Mouse (Mus musculus): ENCODE measurements at regions not wholly inside any gene's neighbourhood (a gene's known extent, or its start where the extent isn't known, plus 50 kb on each side); places are given as distances from the start of the nearest gene placed in this dataset.

DNA sequence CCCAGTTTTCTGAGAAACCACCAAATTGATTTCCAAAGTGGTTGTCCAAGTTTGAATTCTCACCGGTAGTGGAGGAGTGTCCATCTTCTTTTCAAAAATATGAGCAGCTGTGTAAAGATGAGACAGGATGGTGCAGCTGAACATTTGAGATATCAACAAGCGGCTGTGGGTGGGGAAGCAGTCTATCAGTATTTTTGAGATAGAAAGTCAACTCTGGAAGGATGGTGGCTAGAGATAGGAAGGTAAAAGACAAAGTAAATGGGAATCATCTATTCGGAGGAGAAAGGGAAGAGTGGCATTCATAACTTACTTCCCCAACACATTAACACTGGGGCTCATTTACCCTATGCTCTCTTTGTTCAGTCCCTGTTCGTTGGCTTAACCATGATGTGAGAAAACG is 146.9 kb upstream of the Gmnc start:
- no peak for ATAC-seq (replicated peaks; ENCODE audit: low FRiP score, low TSS enrichment, poor library complexity, severe bottlenecking)

DNA sequence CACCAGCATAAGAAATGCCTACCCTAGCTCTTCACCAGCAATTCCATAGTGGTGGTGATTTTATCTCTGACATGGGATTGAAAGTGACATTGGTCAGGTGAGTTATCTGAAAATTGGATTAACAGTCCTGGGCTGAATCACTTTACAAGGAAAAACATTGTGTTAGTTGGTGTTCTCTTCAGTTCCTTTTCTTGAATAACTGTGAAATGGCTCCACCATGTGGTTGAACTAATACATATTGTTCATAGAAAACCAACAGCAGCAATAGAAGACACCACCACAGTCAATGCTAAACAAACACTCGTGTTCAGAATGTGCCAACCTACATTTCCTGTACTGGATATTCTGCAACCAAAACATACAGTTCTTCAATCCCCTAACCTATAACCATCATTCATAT is 147.5 kb upstream of the Gmnc start:
- ATAC-seq (replicated peaks; ENCODE audit: low FRiP score, low TSS enrichment, poor library complexity, severe bottlenecking), result no peak

DNA sequence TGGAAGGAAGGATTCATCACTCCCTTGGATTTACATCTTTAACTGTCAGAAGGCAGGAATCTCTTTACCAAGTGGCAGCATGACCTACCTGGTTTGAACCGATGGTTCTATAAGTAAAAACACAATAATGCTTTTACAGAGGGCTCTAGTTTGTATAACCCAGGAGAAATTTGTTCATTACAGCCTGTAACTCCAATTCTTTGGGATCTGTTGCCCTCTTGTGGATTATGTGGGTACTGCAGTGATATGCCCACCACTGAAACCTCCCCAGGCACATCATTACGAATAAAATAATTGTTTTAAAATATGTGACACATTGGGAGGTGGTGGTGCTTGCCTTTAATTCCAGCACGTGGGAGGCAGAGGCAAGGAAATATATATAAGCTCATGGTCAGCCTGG is 148.6 kb upstream of the Gmnc start:
- ATAC-seq (replicated peaks; ENCODE audit: low FRiP score, low TSS enrichment, poor library complexity, severe bottlenecking), result peak; percentile 52; the same call in 1 of the 2 replicates

DNA sequence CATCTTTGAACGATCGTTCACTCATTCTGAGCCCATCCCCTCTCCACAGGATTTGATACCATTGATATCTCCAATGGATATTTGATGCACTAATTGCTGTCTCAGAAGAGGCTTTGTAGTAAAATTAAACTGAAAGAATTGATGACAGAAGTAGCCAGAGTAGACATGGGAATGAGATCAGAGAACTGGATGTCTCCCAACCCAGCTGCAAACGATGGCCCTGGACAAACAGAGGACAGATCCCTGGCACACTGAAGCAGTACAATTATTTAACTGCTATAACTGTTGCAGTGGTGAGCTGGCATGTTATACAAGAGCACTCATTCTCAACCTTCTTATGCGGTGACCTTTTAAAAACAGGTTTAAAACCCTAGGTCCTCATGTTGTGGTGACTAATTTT is 151.5 kb upstream of the Ostn start:
- ATAC-seq (replicated peaks; ENCODE audit: low FRiP score, low TSS enrichment, poor library complexity, severe bottlenecking), result no peak

DNA sequence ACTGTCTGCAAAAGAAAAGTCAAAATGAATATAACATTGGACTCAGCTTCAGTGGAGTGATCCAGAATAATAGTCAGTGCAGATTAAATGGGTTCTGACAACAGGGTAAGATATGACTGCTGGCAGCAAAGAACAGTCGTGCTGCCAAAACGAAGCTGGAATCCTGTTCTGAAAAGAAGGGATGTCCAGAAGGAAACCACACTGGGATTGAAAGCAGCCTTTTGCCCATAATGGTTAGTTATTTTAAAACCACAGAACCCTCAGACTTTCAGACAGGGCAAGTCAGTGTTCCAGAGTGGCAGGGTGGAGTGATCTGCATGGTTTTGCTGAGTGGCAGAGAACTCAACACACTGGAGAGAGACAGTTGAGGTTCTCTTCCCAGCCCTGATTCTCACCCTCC is 111.6 kb upstream of the Ostn start:
- ATAC-seq (replicated peaks; ENCODE audit: low FRiP score, low TSS enrichment, poor library complexity, severe bottlenecking), result no peak

Data from megakaryocyte-erythroid progenitor cell, adult 5-6 weeks (primary cell).